Mouse (Mus musculus) liver, embryonic 14.5 days (tissue): ENCODE measurements at regions not wholly inside any gene's neighbourhood (a gene's known extent, or its start where the extent isn't known, plus 50 kb on each side); places are given as distances from the start of the nearest gene placed in this dataset.

Source experiments
- CTCF ChIP-seq: IDR thresholded peaks from 2 replicates; pipeline ENCODE4 v1.5.1; 2016; ENCODE audit warnings: antibody characterized with exemption, low read depth, control low read depth
- EP300 ChIP-seq: IDR thresholded peaks from 2 replicates; pipeline ENCODE4 v1.6.1; 2016; ENCODE audit warnings: antibody characterized with exemption, low read depth

- no peak for TF ChIP-seq CTCF
- no peak for TF ChIP-seq EP300
These were observed 113.3 kb upstream of the March11 start for GRCm38 (mm10) chr15:26195576-26195975.
